Mouse (Mus musculus) CH12.LX (cell line): ENCODE measurements around the gene Ppid. TPM values are rescaled to one million over a fixed set of nuclear protein-coding genes. Genes with fewer than 3 reads are reported as not detected.

Experiments used
- DNase-seq: peaks from one replicate; pipeline ENCODE4 v3.0.0-alpha.2; 2013; ENCODE audit errors: extremely low read depth
- H3K27ac ChIP-seq: 2 replicates; pipeline ENCODE4 v1.5.1; 2012; ENCODE audit warnings: low read depth, mild to moderate bottlenecking, control low read depth, moderate library complexity; ENCODE audit not compliant: insufficient read depth
- H3K27me3 ChIP-seq: replicated peaks from 2 replicates; pipeline ENCODE3; 2012; ENCODE audit warnings: inconsistent platforms
- H3K36me3 ChIP-seq, 2 experiments: replicated peaks in 1 of 2; 2 replicates each; pipeline versions ENCODE3 to v1.6.1; 2012; ENCODE audit warnings: inconsistent platforms in 1 of 2, low read length in 1 of 2, mild to moderate bottlenecking in 1 of 2, mixed read lengths in 1 of 2, moderate library complexity in 1 of 2; ENCODE audit not compliant: control insufficient read depth in 1 of 2, insufficient read depth in 1 of 2
- H3K4me1 ChIP-seq, 2 experiments: 2 replicates each; pipeline ENCODE4 v1.6.1; 2012; ENCODE audit warnings: inconsistent platforms in 1 of 2, moderate library complexity in 1 of 2; ENCODE audit not compliant: insufficient read depth in 2 of 2, control insufficient read depth in 1 of 2
- H3K4me2 ChIP-seq: 2 replicates; pipeline ENCODE4 v1.6.1; 2012; ENCODE audit warnings: low read depth, mild to moderate bottlenecking, control low read depth; ENCODE audit not compliant: poor library complexity, insufficient read depth, severe bottlenecking
- H3K4me3 ChIP-seq, 3 experiments: fragments of 150-350 bp in 1 of 3; sonication (generic) in 1 of 3; replicated peaks in 1 of 3; 2 replicates each; pipeline versions ENCODE3 to v1.5.1; 2011 to 2012; ENCODE audit warnings: low read depth in 2 of 3, low read length in 2 of 3, mild to moderate bottlenecking in 2 of 3, moderate library complexity in 2 of 3, control low read depth in 1 of 3, improper control_type of control experiment in 1 of 3, inconsistent platforms in 1 of 3, mixed read lengths in 1 of 3; ENCODE audit not compliant: poor library complexity in 1 of 3
- H3K79me2 ChIP-seq: replicated peaks from 2 replicates; pipeline ENCODE4 v1.6.1; 2012; ENCODE audit warnings: mild to moderate bottlenecking, moderate library complexity; ENCODE audit not compliant: control insufficient read depth, poor library complexity, insufficient read depth, severe bottlenecking; ENCODE audit errors: extremely low read depth
- H3K9ac ChIP-seq: 2 replicates; pipeline ENCODE4 v1.6.1; 2012; ENCODE audit warnings: low read depth, mild to moderate bottlenecking, control low read depth, moderate library complexity; ENCODE audit not compliant: insufficient read depth
- H3K9me3 ChIP-seq: replicated peaks from 2 replicates; pipeline ENCODE3; 2012; ENCODE audit warnings: low read length, inconsistent platforms, mixed read lengths
- CTCF ChIP-seq, 2 experiments: IDR thresholded peaks in 1 of 2; conservative IDR thresholded peaks in 1 of 2; 2 replicates each; pipeline ENCODE4 v1.5.1; 2011 to 2012; ENCODE audit warnings: low read depth in 2 of 2, low read length in 2 of 2, improper control_type of control experiment in 1 of 2, inconsistent platforms in 1 of 2, mild to moderate bottlenecking in 1 of 2, moderate library complexity in 1 of 2
- E2F4 ChIP-seq: IDR thresholded peaks from 2 replicates; pipeline ENCODE4 v1.6.1; 2011; ENCODE audit warnings: low read depth, low read length, improper control_type of control experiment; ENCODE audit not compliant: insufficient replicate concordance
- ETS1 ChIP-seq: conservative IDR thresholded peaks from 2 replicates; pipeline ENCODE4 v1.6.1; 2012; ENCODE audit warnings: low read depth, mild to moderate bottlenecking, inconsistent platforms, low read length, improper control_type of control experiment, moderate library complexity
- KAT2A ChIP-seq: IDR thresholded peaks from 2 replicates; pipeline ENCODE4 v1.6.1; 2012; ENCODE audit warnings: low read length, improper control_type of control experiment, inconsistent platforms; ENCODE audit not compliant: insufficient replicate concordance
- MXI1 ChIP-seq: IDR thresholded peaks from 2 replicates; pipeline ENCODE4 v1.6.1; 2011; ENCODE audit warnings: mild to moderate bottlenecking, low read depth, low read length, improper control_type of control experiment
- NRF1 ChIP-seq: IDR thresholded peaks from 2 replicates; pipeline ENCODE4 v1.6.1; 2014; ENCODE audit warnings: low read depth, mild to moderate bottlenecking, inconsistent platforms, low read length, improper control_type of control experiment, moderate library complexity
- POLR2AphosphoS2 ChIP-seq: IDR thresholded peaks from 2 replicates; pipeline ENCODE4 v1.6.1; 2011; ENCODE audit warnings: low read depth, low read length, improper control_type of control experiment
- SIN3A ChIP-seq: IDR thresholded peaks from 2 replicates; pipeline ENCODE4 v1.6.1; 2012; ENCODE audit warnings: low read length, improper control_type of control experiment, inconsistent platforms
- UBTF ChIP-seq: IDR thresholded peaks from 2 replicates; pipeline ENCODE4 v1.6.1; 2012; ENCODE audit warnings: low read depth, mild to moderate bottlenecking, inconsistent platforms, low read length, improper control_type of control experiment, moderate library complexity
- USF1 ChIP-seq: IDR thresholded peaks from 2 replicates; pipeline ENCODE4 v1.6.1; 2014; ENCODE audit warnings: low read depth, mild to moderate bottlenecking, inconsistent platforms, low read length, improper control_type of control experiment
- dilution Hi-C: fragments of 300-500 bp; cut with MboI; formaldehyde crosslinking; loops from 2 replicates; pipeline ENCODE4 v1.14.3; 2020; ENCODE audit warnings: low sequenced_read_pairs; ENCODE audit not compliant: extremely low pct_unique_long_range_greater_than_20kb, extremely low pct_ligation_motif_present
- in situ Hi-C: fragments of 300-500 bp; cut with MboI; formaldehyde crosslinking; loops from 3 replicates; pipeline ENCODE4 v1.14.3; 2019; ENCODE audit warnings: low sequenced_read_pairs, low pct_ligation_motif_present, low pct_unique_long_range_greater_than_20kb, mixed read lengths
- polyA plus RNA-seq: library from polyadenylated mRNA; unstranded; fragments of >175 nt; gene quantifications from 2 replicates; pipeline ENCODE4 v1.2.1, GENCODE M21; 2012; ENCODE audit warnings: low read depth; ENCODE audit not compliant: insufficient read length
- total RNA-seq, 2 experiments: library from RNA; depleted of rRNA; stranded (reverse); fragments of 300-350 nt in 1 of 2; fragments of >200 nt in 1 of 2; gene quantifications; 2 replicates each; pipeline ENCODE4 v1.2.3; 2012 to 2014

Ppid gene
- total and polyA plus RNA-seq, 3 experiments: 129 to 438 (median 335) TPM

DNA sequence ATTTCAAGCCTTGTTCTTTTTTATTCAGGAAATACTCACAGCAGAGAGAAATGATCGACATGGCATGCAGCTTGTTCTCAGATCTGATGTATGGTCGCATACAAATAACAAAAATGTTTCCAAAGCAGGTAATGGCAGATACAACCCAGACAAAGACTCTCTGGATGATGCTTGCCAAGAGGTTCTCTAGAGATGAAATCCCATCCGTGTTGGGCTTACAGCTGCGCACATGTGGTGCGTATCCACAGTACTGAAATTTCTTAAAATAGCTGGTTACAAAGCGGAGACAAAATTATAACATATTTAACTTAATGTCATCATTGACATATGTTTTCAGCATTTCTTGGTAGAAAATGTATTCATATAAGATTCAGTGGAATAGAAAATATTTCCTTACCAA lies 61.0 kb downstream of the Ppid start:
- Histone ChIP-seq H3K4me1 (no peaks in the 10 kb centered on the region), H3K4me3 (no peak overlapping the region), H3K4me2 (no peak overlapping the region), H3K36me3 (no peaks in the 10 kb centered on the region), H3K79me2 (no peaks in the 10 kb centered on the region), H3K27ac (no peak overlapping the region), H3K9me3 (no peaks in the 10 kb centered on the region), H3K27me3 (no peaks in the 10 kb centered on the region), H3K9ac (no peak overlapping the region)
- in situ Hi-C loops: no loop called here
- no peak for TF ChIP-seq NRF1
- no peak for TF ChIP-seq KAT2A
- no peak for TF ChIP-seq SIN3A
- TF ChIP-seq POLR2AphosphoS2: no peak
- no peak for TF ChIP-seq E2F4
- TF ChIP-seq UBTF: no peak
- no peak for TF ChIP-seq ETS1
- TF ChIP-seq CTCF (conservative IDR thresholded peaks at IDR 0.05 in 1 of 2, IDR thresholded peaks at IDR 0.05 in 1 of 2; ENCODE audit: low read depth in 2 of 2, low read length in 2 of 2): no peak
- no peak for TF ChIP-seq USF1
- no peak for TF ChIP-seq MXI1
- dilution Hi-C loops: no loop called here
- DNase-seq: no peak

Other genes starting within 250 kb of the Ppid start
- gene Fnip2, start 23.5 kb upstream of the Ppid start, total RNA-seq (2012; rRNA removed): 0.21 and 0.34 TPM in 2 replicates
- 0.31 and 0.41 TPM in 2 replicates for gene Fnip2, start 23.5 kb upstream of the Ppid start, total RNA-seq (2014; rRNA removed)
- gene Fnip2, start 23.5 kb upstream of the Ppid start, polyA plus RNA-seq: 0.71 and 1.00 TPM in 2 replicates
- gene 4930579G24Rik, start 37.7 kb downstream of the Ppid start, total RNA-seq (2012; rRNA removed): 10.0 and 10.2 TPM in 2 replicates
- 14.2 and 15.7 TPM in 2 replicates for gene 4930579G24Rik, start 37.7 kb downstream of the Ppid start, total RNA-seq (2014; rRNA removed)
- gene 4930579G24Rik, start 37.7 kb downstream of the Ppid start, polyA plus RNA-seq: 7.4 and 9.4 TPM in 2 replicates
- 20.1 and 22.4 TPM in 2 replicates for gene Etfdh, start 38.2 kb downstream of the Ppid start, total RNA-seq (2012; rRNA removed)
- gene Etfdh, start 38.2 kb downstream of the Ppid start, total RNA-seq (2014; rRNA removed): 30.0 and 32.1 TPM in 2 replicates
- 22.0 and 22.6 TPM in 2 replicates for gene Etfdh, start 38.2 kb downstream of the Ppid start, polyA plus RNA-seq
- 0.08 TPM in 2 replicates for gene Rxfp1, start 146.5 kb downstream of the Ppid start, total RNA-seq (2012; rRNA removed)
- 0.54 and 0.68 TPM in 2 replicates for gene Rxfp1, start 146.5 kb downstream of the Ppid start, total RNA-seq (2014; rRNA removed)
- 0.87 and 0.98 TPM in 2 replicates for gene Rxfp1, start 146.5 kb downstream of the Ppid start, polyA plus RNA-seq